Mouse (Mus musculus): ENCODE results near the gene Uvrag.

Uvrag gene

DNA sequence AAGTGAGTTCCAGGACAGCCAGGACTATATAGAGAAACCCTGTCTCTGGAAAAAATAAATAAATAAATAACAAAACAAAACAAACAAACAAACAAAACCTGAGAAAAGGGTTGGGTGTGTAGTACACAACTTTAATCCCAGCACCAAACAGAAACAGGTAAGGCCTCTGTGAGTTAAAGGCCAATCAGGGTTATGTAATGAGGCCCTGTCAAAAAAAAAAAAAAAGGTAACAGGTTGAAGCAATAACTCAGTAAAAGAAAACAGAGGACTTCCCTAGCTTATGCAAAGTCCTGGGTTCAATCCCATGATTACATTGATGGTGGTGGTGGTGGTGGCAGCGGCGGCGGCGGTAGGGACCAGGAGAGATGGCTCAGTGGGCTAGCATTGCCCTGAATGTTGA is 3.4 kb downstream of the Uvrag start:
- DNase-seq: no peak

- no peak for DNase-seq
These were observed 4.2 kb downstream of the Uvrag start for GRCm38 (mm10) chr7:99136789-99137188.

DNA sequence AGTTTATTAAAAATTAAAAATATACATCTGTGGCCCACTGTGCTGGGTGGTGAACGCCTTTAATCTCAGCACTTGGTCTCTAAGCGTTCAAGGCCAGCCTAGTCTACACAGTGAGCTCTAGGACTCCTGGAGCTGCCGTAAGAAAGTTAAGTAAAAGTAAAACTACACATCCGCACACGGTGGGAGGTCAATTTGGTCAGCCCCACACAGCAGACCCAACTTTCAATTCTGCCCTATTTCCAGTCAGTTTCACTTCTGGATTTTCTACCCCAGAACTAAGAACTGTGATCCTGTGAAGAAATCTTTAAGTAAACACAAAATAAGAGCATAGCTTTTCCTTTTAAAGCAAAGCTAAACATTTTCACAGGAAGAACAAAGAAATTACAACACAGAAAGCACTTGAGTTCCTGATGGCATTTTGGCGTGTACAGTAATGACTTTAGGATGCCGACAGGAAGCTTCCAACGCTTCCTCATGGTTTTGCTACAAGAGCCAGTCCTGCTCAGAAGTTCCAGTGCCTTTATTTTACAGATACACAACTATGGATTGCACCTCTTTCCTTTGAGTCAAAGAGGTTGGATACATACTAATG is 7.0 kb downstream of the Uvrag start:
- no peak for DNase-seq

GRCm38 (mm10) chr7:99132597-99132996 is 8.3 kb downstream of the Uvrag start:
- no peak for DNase-seq

DNA sequence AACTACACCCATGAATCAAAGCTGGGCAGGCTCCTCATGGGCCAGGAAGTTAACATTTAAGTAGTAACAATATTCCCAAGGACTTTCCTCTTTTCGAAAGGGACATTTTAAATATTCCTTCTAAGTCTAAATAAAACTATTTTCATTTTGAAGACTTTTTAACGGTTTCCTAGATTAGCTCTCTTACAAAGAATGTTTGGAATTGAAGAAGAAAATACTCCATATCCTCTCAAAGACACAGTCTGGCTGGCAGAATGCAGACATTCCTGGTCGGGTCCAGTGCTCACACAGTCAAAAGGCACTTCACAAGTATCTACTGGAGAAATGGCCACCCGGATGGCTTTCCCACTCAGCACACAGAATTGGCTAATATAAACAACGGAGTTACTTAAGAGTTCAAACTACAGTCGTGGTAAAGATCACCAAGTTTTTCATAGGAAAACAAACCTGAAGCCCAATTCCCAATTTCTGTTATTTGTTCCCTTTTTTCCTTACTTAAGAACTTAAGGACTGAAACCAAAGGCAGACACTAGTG is 9.1 kb downstream of the Uvrag start:
- no peak for DNase-seq

DNA sequence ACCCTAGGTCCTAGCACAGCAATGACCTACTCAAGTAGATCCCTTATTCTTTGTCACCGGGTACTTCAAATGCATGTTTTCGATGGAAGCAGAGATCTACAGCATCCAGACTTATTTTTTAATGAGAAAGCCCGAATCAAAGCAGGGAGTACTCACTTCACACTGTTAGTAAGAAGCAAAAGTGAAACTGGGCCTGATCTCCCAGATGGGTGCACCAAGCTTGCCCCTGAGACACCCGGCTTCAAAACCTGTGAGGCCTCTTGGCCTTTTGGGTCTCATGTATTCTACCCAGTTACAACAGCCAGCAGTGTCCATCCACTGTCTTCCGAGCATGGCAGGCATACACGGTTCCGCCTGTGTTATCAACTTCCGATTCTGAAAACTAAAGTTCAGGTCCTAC is 12.0 kb downstream of the Uvrag start:
- DNase-seq: no peak

DNA sequence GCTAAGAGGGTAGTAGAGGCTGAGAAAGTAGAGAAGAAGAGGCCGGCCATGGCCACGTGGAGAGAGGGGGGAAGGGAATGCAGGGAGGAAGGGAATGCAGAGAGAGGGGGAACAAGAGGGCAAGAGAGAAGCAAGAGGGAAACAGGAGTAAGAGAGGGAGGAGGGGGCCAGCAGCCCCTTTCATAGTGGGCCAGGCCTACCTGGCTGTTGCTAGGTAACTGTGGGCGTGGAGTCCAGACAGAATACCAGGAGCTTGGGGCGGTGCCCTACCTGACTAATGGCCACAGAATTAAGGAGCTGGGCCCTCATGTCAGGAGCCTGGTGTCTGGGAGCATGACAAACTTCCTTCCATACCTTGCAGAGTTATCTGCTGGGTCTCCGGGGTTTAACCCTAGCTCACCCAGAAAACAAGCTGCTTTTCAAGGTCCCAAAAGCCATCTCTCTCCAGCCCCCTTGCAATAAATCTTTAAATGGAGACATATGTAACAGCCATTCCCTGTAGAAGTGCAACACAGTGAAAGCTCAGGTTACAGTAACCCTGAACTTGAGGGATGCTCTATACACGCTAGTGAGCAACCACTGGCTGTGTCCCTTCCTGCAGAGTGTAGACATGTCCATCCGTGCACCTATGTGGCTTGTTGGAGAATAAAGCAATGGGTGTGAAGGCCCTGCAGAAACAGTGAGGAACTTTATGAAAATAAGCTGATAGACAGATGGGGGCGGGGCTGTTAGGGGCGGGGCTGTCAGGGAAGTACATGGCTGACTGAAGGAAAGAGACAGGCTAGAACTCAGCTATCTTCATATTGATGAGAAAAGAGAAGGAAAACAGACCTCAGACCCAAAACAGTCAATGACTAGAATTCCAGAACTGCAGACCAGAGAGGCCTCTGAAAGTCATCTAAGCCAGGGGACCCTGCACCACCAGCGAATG is 12.7 kb downstream of the Uvrag start:
- no peak for DNase-seq

- no peak for DNase-seq
These were observed 14.9 kb downstream of the Uvrag start for GRCm38 (mm10) chr7:99126057-99126456.

DNA sequence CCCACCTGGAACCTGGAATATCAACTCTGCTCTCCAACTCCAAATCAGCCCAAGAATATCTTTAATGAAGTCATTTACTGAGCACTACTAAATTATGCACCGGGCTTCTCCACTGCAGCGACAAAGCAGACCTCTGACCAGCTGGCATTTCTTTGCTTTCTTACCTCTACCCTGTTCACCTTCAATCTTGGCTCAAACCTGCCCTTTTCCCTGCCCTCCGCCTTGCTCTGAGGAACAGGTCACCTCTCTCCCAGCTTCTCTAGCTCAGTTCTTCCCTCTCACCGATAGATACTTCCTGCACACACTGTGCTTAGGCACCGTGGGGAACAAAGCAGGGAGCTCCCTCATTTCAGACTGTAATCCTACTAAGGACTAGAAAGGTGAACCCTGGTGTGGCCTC is 18.3 kb downstream of the Uvrag start:
- peak; percentile 30 to 35 for DNase-seq

- DNase-seq: no peak
These were observed 19.9 kb downstream of the Uvrag start for GRCm38 (mm10) chr7:99120865-99121521.

DNA sequence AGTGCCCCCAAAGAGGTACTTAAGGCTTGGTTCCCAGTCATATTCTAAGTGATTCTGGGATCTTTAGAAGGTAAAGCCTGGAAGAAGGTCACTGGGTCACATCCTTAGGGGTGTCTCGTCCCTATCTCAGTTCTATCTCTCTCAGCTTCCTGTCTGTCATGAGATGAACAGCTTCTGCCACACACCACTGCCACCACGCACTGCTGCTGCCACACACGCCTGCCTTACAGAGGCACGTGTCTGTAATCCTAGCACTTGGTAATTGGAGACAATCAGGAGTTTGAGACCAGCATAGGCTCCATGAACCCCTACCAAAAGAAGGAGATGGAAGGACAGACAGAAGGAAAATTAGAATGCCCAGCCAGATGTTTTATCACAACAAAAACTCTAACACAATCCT is 20.9 kb downstream of the Uvrag start:
- DNase-seq: no peak

DNA sequence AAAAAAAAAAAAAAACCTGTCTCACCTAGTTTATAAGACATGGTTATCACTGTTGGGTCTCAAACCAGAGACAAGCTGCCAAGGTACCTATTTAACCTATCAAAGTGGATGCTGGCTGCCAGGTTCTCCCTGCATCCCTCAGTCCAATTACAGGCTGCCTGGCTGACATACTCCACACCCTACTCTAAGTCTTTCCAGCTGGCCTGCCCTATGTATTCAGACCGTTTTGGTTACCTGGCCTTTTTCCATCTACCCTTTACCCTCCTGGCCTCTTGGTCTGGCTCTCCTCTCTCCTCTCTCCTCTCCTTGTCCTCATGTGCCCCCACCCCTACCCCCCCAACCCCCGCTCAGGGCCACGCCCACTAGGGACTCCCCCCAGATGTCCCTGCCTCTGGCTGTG is 24.2 kb downstream of the Uvrag start:
- peak in 1 of 2 experiments; percentile 37 for DNase-seq

- peak; percentile 36 to 43 for DNase-seq
These were observed 26.8 kb downstream of the Uvrag start for GRCm38 (mm10) chr7:99114006-99114726.

DNA sequence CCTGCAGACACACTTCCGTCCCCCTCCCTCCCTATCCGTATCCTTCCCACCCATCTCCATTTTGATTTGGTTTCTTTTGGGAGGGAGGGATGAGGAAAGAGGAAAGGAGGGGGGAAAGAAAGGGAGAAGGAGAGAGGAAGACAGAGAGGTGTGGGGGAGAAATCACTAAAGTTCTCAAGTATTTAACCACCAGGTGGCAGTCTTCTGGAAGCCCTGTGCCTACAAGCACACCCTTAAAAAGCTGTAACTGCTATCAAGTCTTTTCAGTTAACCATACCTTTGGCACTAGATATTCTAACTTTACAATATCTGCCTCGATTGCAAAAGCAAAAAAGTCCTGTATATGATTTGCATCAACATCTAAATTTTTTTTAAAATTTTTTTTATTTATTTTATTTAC is 33.4 kb downstream of the Uvrag start:
- DNase-seq: peak in 1 of 2 experiments; percentile 33

DNA sequence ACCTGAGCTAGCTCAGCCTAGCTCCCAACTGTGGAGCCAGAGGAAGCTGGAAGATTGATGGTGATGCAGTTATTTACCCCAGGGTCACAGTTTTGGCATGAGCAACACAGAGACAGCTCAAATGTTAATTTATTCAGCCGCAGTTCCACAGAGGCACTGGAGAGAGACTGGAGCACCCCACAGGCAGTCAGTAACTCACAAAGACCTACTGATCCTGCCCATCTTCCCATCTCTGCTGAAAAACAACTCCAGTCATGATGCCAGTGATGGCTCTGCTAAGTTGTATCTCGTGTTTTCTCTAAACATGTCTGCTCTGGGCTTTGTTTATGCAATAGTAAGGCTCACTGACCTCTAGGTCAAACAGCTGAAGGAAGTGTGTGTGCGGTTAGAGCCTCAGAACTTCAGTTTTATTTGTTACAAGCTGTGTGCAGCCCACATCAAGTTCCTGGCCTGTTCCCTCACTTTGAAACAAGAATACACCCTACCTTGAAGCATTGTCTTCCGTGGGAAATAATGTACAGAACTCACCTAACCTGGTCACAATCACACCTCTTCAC is 34.1 kb downstream of the Uvrag start:
- DNase-seq: no peak

GRCm38 (mm10) chr7:99101767-99102593 is 39.0 kb downstream of the Uvrag start:
- peak; percentile 54 to 60 for DNase-seq

GRCm38 (mm10) chr7:99101076-99101475 is 39.9 kb downstream of the Uvrag start:
- peak; percentile 17 to 37 for DNase-seq

- DNase-seq: peak; percentile 52 to 58
These were observed 40.4 kb downstream of the Uvrag start for GRCm38 (mm10) chr7:99100573-99100972.

DNA sequence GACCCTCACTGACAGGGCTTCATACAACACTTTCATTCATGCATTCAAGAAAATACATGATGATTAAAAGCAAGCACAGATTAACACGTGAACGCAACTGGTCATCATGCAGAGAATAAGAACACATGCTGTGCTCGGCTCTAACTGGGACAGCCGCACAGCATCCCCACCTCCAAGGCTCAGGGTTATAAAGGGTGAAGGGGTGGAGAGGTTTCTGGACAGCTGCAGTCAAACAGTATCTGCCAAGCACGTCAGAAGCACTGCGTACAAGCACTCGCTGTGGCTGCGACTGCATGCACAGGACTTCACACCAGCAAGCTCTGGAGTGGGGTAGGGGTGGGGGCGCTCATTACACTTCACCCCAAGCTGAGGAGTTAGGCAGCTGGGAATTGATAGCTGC is 40.9 kb downstream of the Uvrag start:
- DNase-seq: no peak

GRCm38 (mm10) chr7:99097781-99098180 is 43.2 kb downstream of the Uvrag start:
- no peak for DNase-seq

DNA sequence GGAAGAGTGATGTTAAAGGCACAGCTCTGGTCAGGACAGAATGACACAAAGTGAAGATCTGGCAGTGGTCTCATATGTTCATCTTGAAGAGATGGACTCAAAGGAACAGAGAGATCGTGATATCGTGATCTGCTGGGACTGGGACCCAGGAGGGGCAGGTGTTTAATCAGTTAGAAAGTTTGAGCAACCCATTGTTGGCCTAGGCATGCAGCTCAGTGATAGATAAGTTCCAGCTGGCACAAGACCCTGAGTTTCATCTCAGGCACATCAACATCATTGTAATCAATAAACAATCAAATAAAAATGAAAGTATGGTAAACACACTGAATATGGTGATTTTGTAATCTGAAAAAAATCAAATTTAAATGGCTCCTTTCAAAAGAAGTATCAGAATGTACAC is 43.8 kb downstream of the Uvrag start:
- no peak for DNase-seq

GRCm38 (mm10) chr7:99095191-99095590 is 45.8 kb downstream of the Uvrag start:
- DNase-seq: peak in 1 of 2 experiments; percentile 65
